Mouse (Mus musculus): ENCODE results near the gene Gipc1.

Gipc1 gene

GRCm38 (mm10) chr8:83648031-83648430, 4.4 kb upstream of the Gipc1 start:
- no peak for DNase-seq (ENCODE audit: low spot score in 2 of 2)

- DNase-seq (ENCODE audit: low spot score in 2 of 2), result no peak
Measured at GRCm38 (mm10) chr8:83649699-83650098, 2.8 kb upstream of the Gipc1 start.

GRCm38 (mm10) chr8:83652744-83653661, 526 bp downstream of the Gipc1 start:
- DNase-seq (ENCODE audit: low spot score in 2 of 2), result peak in 1 of 2 experiments; percentile 38

- DNase-seq (ENCODE audit: low spot score in 2 of 2), result no peak
Measured at GRCm38 (mm10) chr8:83653662-83654017, 1.2 kb downstream of the Gipc1 start.

- DNase-seq (ENCODE audit: low spot score in 2 of 2), result no peak
Measured at GRCm38 (mm10) chr8:83654725-83655124, 2.2 kb downstream of the Gipc1 start.

- DNase-seq (ENCODE audit: low spot score in 2 of 2), result no peak
Measured at GRCm38 (mm10) chr8:83656043-83656442, 3.6 kb downstream of the Gipc1 start.

GRCm38 (mm10) chr8:83656484-83657246, 4.2 kb downstream of the Gipc1 start:
- DNase-seq (ENCODE audit: low spot score in 2 of 2), result no peak

- DNase-seq (ENCODE audit: low spot score in 2 of 2), result no peak
Measured at GRCm38 (mm10) chr8:83660545-83660944, 8.1 kb downstream of the Gipc1 start.

GRCm38 (mm10) chr8:83660995-83661680, 8.7 kb downstream of the Gipc1 start:
- DNase-seq (ENCODE audit: low spot score in 2 of 2), result no peak

- peak; percentile 81 to 88 for DNase-seq (ENCODE audit: low spot score in 2 of 2)
Measured at GRCm38 (mm10) chr8:83662421-83662826, 9.9 kb downstream of the Gipc1 start.

GRCm38 (mm10) chr8:83664096-83664495, 11.6 kb downstream of the Gipc1 start:
- no peak for DNase-seq (ENCODE audit: low spot score in 2 of 2)

GRCm38 (mm10) chr8:83664931-83665625, 12.6 kb downstream of the Gipc1 start:
- DNase-seq (ENCODE audit: low spot score in 2 of 2), result no peak

GRCm38 (mm10) chr8:83665969-83666865, 13.7 kb downstream of the Gipc1 start, which contains the start of gene Ptger1:
Gene Ptger1 (plus strand): TSS chr8:83666678.
- DNase-seq (ENCODE audit: low spot score in 2 of 2), result peak in 1 of 2 experiments; percentile 16

- DNase-seq (ENCODE audit: low spot score in 2 of 2), result no peak
Measured at GRCm38 (mm10) chr8:83666866-83667234, 14.4 kb downstream of the Gipc1 start.

GRCm38 (mm10) chr8:83667526-83667925, 15.0 kb downstream of the Gipc1 start:
- no peak for DNase-seq (ENCODE audit: low spot score in 2 of 2)

- DNase-seq (ENCODE audit: low spot score in 2 of 2), result peak; percentile 38 to 39
Measured at GRCm38 (mm10) chr8:83668010-83668916, 15.8 kb downstream of the Gipc1 start.

- no peak for DNase-seq (ENCODE audit: low spot score in 2 of 2)
Measured at GRCm38 (mm10) chr8:83669013-83669412, 16.5 kb downstream of the Gipc1 start.

GRCm38 (mm10) chr8:83672936-83673335, 20.5 kb downstream of the Gipc1 start:
- no peak for DNase-seq (ENCODE audit: low spot score in 2 of 2)

GRCm38 (mm10) chr8:83674497-83674896, 22.0 kb downstream of the Gipc1 start:
- no peak for DNase-seq (ENCODE audit: low spot score in 2 of 2)
